Mouse (Mus musculus): Measurements from ENCODE around the gene Sik3.
A peak's percentile ranks its signal among the peaks of the same experiment; 100 is the strongest.

The Sik3 gene

GRCm38 (mm10) chr9:46184542-46184941 is 171.9 kb downstream of the Sik3 start:
- DNase-seq (ENCODE audit: low read depth in 2 of 2, low spot score in 2 of 2): no peak

DNA sequence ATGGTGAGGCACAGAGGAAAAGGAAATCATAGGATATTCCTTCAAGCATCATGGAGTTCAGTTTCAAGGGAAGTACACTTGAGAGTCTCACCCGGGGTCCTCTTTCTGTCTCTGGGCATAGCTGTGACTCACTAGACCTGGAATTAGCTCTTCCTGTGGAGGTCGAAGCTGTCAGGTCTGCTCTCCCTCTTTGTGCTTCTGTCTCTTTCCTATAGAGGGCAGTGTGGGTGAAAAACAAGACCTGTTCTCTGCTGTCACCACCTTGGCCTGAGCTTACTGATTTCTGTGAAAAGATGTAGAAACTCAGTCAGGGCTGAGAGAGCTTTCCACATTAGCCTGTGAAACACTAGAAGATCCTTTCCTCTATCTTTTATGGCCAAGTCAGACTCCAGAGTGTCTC is 172.6 kb downstream of the Sik3 start:
- DNase-seq (ENCODE audit: low read depth in 2 of 2, low spot score in 2 of 2): peak; percentile 23 to 60

DNA sequence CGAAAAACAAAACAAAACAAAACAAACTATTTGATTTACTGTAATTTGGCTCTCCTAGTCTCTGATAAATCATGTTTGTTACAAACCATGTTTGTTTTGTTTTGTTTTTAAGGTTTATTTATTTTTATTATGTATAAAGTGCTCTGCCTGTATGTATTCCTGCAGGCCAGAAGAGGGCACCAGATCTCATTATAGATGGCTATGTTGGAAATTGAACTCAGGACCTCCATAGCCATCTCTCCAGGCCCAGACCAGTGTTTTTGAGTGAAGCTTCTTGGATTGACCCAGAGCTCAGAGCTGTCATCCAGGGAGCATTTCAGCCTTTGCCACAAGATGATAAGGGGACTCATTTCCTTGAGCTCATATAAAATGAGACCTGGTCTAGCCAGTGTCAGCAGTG is 173.8 kb downstream of the Sik3 start:
- no peak for DNase-seq (ENCODE audit: low read depth in 2 of 2, low spot score in 2 of 2)

GRCm38 (mm10) chr9:46188370-46188769 is 175.8 kb downstream of the Sik3 start:
- DNase-seq (ENCODE audit: low read depth in 2 of 2, low spot score in 2 of 2): no peak

- no peak for DNase-seq (ENCODE audit: low read depth in 2 of 2, low spot score in 2 of 2)
Measured at GRCm38 (mm10) chr9:46188956-46189355, 176.3 kb downstream of the Sik3 start.

GRCm38 (mm10) chr9:46189381-46189780 is 176.8 kb downstream of the Sik3 start:
- DNase-seq (ENCODE audit: low read depth in 2 of 2, low spot score in 2 of 2): no peak

DNA sequence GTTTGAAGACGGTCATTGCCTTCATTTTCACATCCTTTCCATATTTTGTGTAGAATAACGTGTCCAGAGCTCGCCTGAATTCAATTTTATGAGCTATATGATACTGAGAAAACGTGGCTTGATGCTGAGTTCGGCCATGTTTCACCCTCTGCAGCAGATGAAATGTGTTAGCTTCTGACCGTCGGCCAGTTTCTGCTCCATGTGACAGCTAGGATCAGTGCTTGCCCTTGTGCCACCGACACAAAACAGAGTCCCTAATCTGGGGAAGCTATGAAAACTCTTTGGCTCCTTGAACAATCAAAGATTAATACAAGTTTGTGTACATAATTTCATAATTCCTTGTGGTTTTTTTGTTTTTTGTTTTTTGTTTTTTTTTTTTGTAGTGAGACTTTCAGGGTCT is 178.6 kb downstream of the Sik3 start:
- DNase-seq (ENCODE audit: low read depth in 2 of 2, low spot score in 2 of 2): no peak

DNA sequence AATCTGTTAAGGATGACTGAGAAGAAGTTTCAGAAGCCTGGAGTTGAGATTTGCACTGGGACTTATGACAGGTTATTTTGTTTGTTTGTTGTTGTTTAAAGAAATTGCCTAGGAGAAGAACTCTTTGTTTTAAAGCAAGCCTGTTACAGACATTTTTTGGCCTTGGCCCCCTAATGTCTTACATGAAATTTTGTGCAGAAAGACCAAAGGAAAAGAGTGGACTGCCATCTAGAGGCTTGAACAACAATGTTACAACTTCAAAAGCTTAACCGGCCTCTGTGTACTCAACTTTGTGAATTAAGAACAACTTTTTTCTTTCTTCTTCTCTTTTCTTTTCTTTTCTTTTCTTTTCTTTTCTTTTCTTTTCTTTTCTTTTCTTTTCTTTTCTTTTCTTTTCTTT is 179.0 kb downstream of the Sik3 start:
- DNase-seq (ENCODE audit: low read depth in 2 of 2, low spot score in 2 of 2): peak; percentile 29 to 50

- DNase-seq (ENCODE audit: low read depth in 2 of 2, low spot score in 2 of 2): no peak
Measured at GRCm38 (mm10) chr9:46192642-46193041, 180.0 kb downstream of the Sik3 start.

DNA sequence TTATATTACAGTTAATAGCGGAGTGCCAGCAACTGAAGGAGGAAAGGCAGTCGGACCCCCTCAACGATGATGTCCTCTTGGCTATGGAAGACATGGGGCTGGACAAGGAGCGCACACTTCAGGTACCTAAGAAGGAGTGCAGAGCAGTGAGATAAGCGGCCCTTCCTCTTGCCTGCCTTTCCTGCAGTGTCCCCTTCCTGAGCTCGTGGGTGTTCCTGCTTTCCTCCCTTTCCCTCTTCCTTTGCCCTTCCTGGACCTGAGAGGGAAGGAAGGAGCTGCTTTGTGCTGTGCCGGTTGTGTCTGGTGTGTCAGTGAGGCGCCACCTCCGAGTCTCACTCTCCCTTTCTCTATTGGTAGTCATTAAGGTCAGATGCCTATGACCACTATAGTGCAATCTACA is 182.2 kb downstream of the Sik3 start:
- DNase-seq (ENCODE audit: low read depth in 2 of 2, low spot score in 2 of 2): no peak

- DNase-seq (ENCODE audit: low read depth in 2 of 2, low spot score in 2 of 2): no peak
Measured at GRCm38 (mm10) chr9:46196699-46197169, 184.1 kb downstream of the Sik3 start.

GRCm38 (mm10) chr9:46198461-46198860 is 185.8 kb downstream of the Sik3 start:
- DNase-seq (ENCODE audit: low read depth in 2 of 2, low spot score in 2 of 2): no peak

- no peak for DNase-seq (ENCODE audit: low read depth in 2 of 2, low spot score in 2 of 2)
Measured at GRCm38 (mm10) chr9:46198936-46199335, 186.3 kb downstream of the Sik3 start.

GRCm38 (mm10) chr9:46199609-46200008 is 187.0 kb downstream of the Sik3 start:
- no peak for DNase-seq (ENCODE audit: low read depth in 2 of 2, low spot score in 2 of 2)

- DNase-seq (ENCODE audit: low read depth in 2 of 2, low spot score in 2 of 2): no peak
Measured at GRCm38 (mm10) chr9:46206834-46207500, 194.3 kb downstream of the Sik3 start.

GRCm38 (mm10) chr9:46207501-46207869 is 194.9 kb downstream of the Sik3 start:
- DNase-seq (ENCODE audit: low read depth in 2 of 2, low spot score in 2 of 2): no peak

DNA sequence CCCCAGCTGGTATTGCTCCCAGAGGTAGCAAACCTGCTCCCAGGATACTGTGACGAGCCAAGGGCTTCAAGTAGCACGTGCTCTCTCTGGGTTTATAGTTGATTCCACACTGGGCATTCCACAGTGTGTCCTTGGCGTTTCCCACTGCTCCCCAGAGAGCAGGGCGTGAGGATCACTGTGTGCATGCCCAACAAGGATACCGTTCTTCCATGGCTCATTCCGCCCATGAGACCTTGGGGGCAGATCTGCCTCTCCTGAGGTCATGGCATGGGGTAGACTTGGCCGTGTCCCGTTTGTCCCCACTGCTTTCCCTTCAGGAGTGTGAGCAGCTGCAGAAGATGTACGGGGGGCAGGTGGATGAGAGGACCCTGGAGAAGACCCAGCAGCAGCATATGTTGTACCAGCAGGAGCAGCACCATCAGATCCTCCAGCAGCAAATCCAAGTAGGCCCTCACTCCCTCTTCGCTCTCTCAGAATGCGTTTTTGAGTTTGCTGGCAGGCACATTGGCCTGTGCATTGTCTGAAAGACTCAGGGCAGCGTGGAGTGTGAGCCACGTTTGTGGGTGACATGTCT is 195.9 kb downstream of the Sik3 start:
- DNase-seq (ENCODE audit: low read depth in 2 of 2, low spot score in 2 of 2): no peak

- no peak for DNase-seq (ENCODE audit: low read depth in 2 of 2, low spot score in 2 of 2)
Measured at GRCm38 (mm10) chr9:46210473-46210872, 197.9 kb downstream of the Sik3 start.

- no peak for DNase-seq (ENCODE audit: low read depth in 2 of 2, low spot score in 2 of 2)
Measured at GRCm38 (mm10) chr9:46214276-46214675, 201.7 kb downstream of the Sik3 start.

DNA sequence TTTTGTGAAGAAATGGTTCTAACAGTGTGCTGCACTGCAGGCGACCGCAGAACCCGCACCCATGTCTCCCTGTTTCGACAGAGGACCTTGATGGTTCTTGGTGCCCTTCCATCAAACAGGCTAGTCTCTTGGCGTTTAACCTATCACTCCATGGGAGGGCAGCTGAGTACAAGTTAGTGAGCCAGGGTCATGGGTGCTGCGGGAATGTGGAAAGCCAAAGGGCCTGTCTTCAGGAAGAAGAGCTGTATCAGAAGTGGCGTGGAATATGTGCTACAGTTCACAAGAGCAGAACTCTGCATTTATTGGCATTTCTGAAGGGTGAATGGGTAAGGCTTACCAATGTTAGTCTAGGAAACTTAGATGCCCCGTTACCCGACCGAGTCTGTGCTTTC is 202.3 kb downstream of the Sik3 start:
- no peak for DNase-seq (ENCODE audit: low read depth in 2 of 2, low spot score in 2 of 2)

DNA sequence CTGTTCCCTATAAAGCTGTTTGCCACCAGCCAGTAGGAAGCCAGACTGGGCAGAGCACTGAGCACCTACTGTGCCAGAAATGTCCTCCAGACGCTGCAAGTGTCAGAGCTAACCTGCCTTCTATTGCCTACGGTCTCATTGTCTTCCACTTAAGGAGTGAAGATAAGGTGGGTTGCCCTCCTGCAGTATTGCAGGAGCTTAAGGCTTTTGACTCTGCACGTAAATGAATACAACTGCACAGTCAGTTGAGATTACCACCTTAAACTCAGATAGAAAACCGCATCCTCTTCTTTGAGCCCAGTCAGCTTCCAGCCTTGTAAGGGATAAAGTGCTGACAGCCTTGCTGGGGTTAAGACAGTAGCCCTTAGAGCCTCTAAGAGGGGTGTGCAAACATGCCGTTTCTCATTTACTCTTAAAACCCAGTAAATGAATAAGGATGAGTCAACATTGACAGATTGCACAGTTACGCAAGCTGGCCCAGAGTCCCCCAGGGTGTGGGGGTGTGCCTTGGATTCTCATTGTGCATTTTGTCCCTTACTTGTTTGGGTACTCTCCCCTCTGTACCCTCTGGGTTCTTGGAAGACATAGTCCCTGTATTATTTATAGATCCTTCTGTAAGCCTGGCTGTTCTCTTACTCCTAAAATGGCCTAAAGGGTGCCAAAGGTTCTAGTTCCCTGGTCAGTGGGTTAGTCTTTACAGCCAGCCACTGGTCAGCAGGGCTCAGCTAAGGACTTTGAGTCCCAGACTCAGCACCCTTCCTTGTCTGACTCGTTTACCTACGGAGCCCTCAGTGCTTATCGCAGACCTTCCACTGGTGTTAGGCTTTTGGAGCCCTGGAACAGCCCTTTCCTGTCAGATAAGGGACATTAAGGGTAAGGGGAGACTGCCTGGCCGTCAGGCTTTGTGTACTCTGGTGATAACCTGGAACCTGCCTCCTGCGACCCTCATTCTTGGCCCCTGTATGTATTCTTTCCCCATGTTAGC is 203.0 kb downstream of the Sik3 start:
- no peak for DNase-seq (ENCODE audit: low read depth in 2 of 2, low spot score in 2 of 2)
